Mouse (Mus musculus) heart, adult 2 months (tissue): Measurements from ENCODE around the gene Sema5a. TPM values are rescaled to one million over a fixed set of nuclear protein-coding genes. Genes with fewer than 3 reads are reported as not detected.
A peak's percentile ranks its signal among the peaks of the same experiment; 100 is the strongest.

Experiments used
- DNase-seq, 2 experiments: peaks; one replicate each; pipeline ENCODE4 v3.0.0; 2021
- H3K27ac ChIP-seq: fragments of 200-600 bp; 2 replicates; pipeline ENCODE4 v1.8.1; 2022
- H3K27me3 ChIP-seq: fragments of 200-500 bp; 2 replicates; pipeline ENCODE4 v1.6.1; 2012; ENCODE audit warnings: mild to moderate bottlenecking, low read length, inconsistent platforms, mixed read lengths; ENCODE audit not compliant: control insufficient read depth, insufficient read depth
- H3K36me3 ChIP-seq: fragments of 200-500 bp; 2 replicates; pipeline ENCODE4 v1.6.1; 2012; ENCODE audit warnings: low read length, inconsistent platforms; ENCODE audit not compliant: control insufficient read depth, insufficient read depth
- H3K4me1 ChIP-seq: fragments of 200-500 bp; 2 replicates; pipeline ENCODE4 v1.6.1; 2011; ENCODE audit warnings: low read length; ENCODE audit not compliant: control insufficient read depth, insufficient read depth
- H3K4me3 ChIP-seq: fragments of 200-600 bp; 2 replicates; pipeline ENCODE4 v1.8.1; 2022
- H3K79me2 ChIP-seq: fragments of 200-500 bp; replicated peaks from 2 replicates; pipeline ENCODE4 v1.6.1; 2012; ENCODE audit warnings: mild to moderate bottlenecking, inconsistent platforms, low read length, moderate library complexity, mixed read lengths; ENCODE audit not compliant: control insufficient read depth, insufficient read depth
- H3K9ac ChIP-seq: fragments of 200-500 bp; 2 replicates; pipeline ENCODE4 v1.6.1; 2012; ENCODE audit warnings: low read depth, mild to moderate bottlenecking, control low read depth, inconsistent platforms, low read length, mixed read lengths
- CTCF ChIP-seq: fragments of 200-600 bp; IDR thresholded peaks from 2 replicates; pipeline ENCODE4 v1.8.1; 2022; ENCODE audit warnings: antibody characterized with exemption, mild to moderate bottlenecking, moderate library complexity
- EP300 ChIP-seq: fragments of 200-500 bp; IDR thresholded peaks from 2 replicates; pipeline ENCODE4 v1.6.1; 2011; ENCODE audit warnings: low read depth, low read length, control low read depth; ENCODE audit not compliant: insufficient read depth
- POLR2A ChIP-seq: fragments of 200-500 bp; IDR thresholded peaks from 2 replicates; pipeline ENCODE4 v1.6.1; 2011; ENCODE audit warnings: mild to moderate bottlenecking, low read depth, low read length, control low read depth; ENCODE audit not compliant: insufficient read depth
- WGBS: fragments of 180-500 bp; shearing (Covaris S2); methylation state at CpG from one replicate; pipeline ENCODE4 v1.1.7; 2018; 5-methylcytosine and 5-hydroxymethylcytosine counted together
- intact Hi-C: fragments of 180-260 bp; cut with DNase I; formaldehyde crosslinking; loops from one replicate; pipeline ENCODE4 v1.15.1; 2025
- polyA plus RNA-seq: library from polyadenylated mRNA; depleted of rRNA; stranded (reverse); fragments of >200 nt; gene quantifications from 2 replicates; pipeline ENCODE4 v1.2.3, GENCODE M21; 2012
- total RNA-seq, 2 experiments: library from RNA; stranded (reverse); gene quantifications; 2 replicates each; pipeline ENCODE4 v1.2.3; 2021

The Sema5a gene
- total and polyA plus RNA-seq, 3 experiments = 1.8 to 10.6 (median 7.9) TPM

- no peak for DNase-seq
- H3K36me3 ChIP-seq = peaks cover 6% of the 10 kb centered on the region; the same call in 1 of the 2 replicates
- peaks cover 1% of the 10 kb centered on the region; the same call in 1 of the 2 replicates for H3K4me1 ChIP-seq
- no peak overlapping the region for H3K4me3 ChIP-seq
- H3K9ac ChIP-seq = no peak overlapping the region
- H3K27ac ChIP-seq = peak overlapping the region; percentile 62
- H3K27me3 ChIP-seq = no peaks in the 10 kb centered on the region
- H3K79me2 ChIP-seq = no peaks in the 10 kb centered on the region; the same call in 1 of the 2 replicates
- TF ChIP-seq POLR2A = no peak
- no peak for TF ChIP-seq CTCF
- TF ChIP-seq EP300 = no peak
- WGBS = 34% methylated on average over 3 of the region's 3 CpGs
- intact Hi-C loops = no loop called here
These were observed 287.9 kb downstream of the Sema5a start for GRCm38 (mm10) chr15:32532539-32532938.

- H3K4me1 ChIP-seq = peaks cover 1% of the 10 kb centered on the region; the same call in 1 of the 2 replicates
- intact Hi-C loops = no loop called here
- 72% methylated on average over 1 of the region's 1 CpGs for WGBS
- peaks cover 6% of the 10 kb centered on the region; the same call in 1 of the 2 replicates for H3K36me3 ChIP-seq
- H3K79me2 ChIP-seq = no peaks in the 10 kb centered on the region; the same call in 1 of the 2 replicates
- H3K27ac ChIP-seq = no peak overlapping the region; the same call in 1 of the 2 replicates
- no peaks in the 10 kb centered on the region for H3K27me3 ChIP-seq
- H3K4me3 ChIP-seq = no peak overlapping the region
- DNase-seq = no peak
- TF ChIP-seq CTCF (no peak), EP300 (no peak), POLR2A (no peak)
- no peak overlapping the region for H3K9ac ChIP-seq
These were observed 289.0 kb downstream of the Sema5a start for GRCm38 (mm10) chr15:32533541-32534080.

- TF ChIP-seq EP300 (no peak), POLR2A (no peak), CTCF (no peak)
- peaks cover 6% of the 10 kb centered on the region; the same call in 1 of the 2 replicates for H3K36me3 ChIP-seq
- 64% methylated on average over 6 of the region's 6 CpGs for WGBS
- DNase-seq = no peak
- no peak overlapping the region for H3K9ac ChIP-seq
- H3K4me1 ChIP-seq = peaks cover 1% of the 10 kb centered on the region; the same call in 1 of the 2 replicates
- intact Hi-C loops = no loop called here
- H3K4me3 ChIP-seq = no peak overlapping the region
- H3K27ac ChIP-seq = no peak overlapping the region
- H3K79me2 ChIP-seq = no peaks in the 10 kb centered on the region
- no peaks in the 10 kb centered on the region for H3K27me3 ChIP-seq
These were observed 292.3 kb downstream of the Sema5a start for GRCm38 (mm10) chr15:32536755-32537503.

- H3K4me3 ChIP-seq = no peak overlapping the region
- no peaks in the 10 kb centered on the region for H3K79me2 ChIP-seq
- no peaks in the 10 kb centered on the region for H3K4me1 ChIP-seq
- intact Hi-C loops = no loop called here
- DNase-seq = no peak
- H3K36me3 ChIP-seq = peaks cover 2% of the 10 kb centered on the region; the same call in 1 of the 2 replicates
- TF ChIP-seq CTCF (no peak), EP300 (no peak), POLR2A (no peak)
- no peaks in the 10 kb centered on the region for H3K27me3 ChIP-seq
- WGBS = 83% methylated on average over 2 of the region's 2 CpGs
- no peak overlapping the region for H3K27ac ChIP-seq
- H3K9ac ChIP-seq = no peak overlapping the region
These were observed 292.8 kb downstream of the Sema5a start for GRCm38 (mm10) chr15:32537504-32537792.

- 78% methylated on average over 3 of the region's 3 CpGs for WGBS
- no peaks in the 10 kb centered on the region for H3K79me2 ChIP-seq
- H3K36me3 ChIP-seq = no peaks in the 10 kb centered on the region
- H3K9ac ChIP-seq = no peak overlapping the region
- H3K27ac ChIP-seq = no peak overlapping the region
- intact Hi-C loops = no loop called here
- H3K4me1 ChIP-seq = no peaks in the 10 kb centered on the region
- DNase-seq = no peak
- TF ChIP-seq POLR2A (no peak), EP300 (no peak), CTCF (no peak)
- no peaks in the 10 kb centered on the region for H3K27me3 ChIP-seq
- H3K4me3 ChIP-seq = no peak overlapping the region
These were observed 293.5 kb downstream of the Sema5a start for GRCm38 (mm10) chr15:32538092-32538491.

GRCm38 (mm10) chr15:32542746-32543145 lies 298.1 kb downstream of the Sema5a start:
- 83% methylated on average over 1 of the region's 1 CpGs for WGBS
- Histone ChIP-seq H3K27me3 (no peaks in the 10 kb centered on the region), H3K9ac (no peak overlapping the region), H3K4me3 (no peak overlapping the region), H3K79me2 (no peaks in the 10 kb centered on the region), H3K27ac (no peak overlapping the region), H3K36me3 (no peaks in the 10 kb centered on the region), H3K4me1 (no peaks in the 10 kb centered on the region)
- DNase-seq = no peak
- intact Hi-C loops = no loop called here
- TF ChIP-seq EP300 = no peak
- TF ChIP-seq POLR2A = no peak
- TF ChIP-seq CTCF = no peak
